Mouse (Mus musculus): Measurements from ENCODE around the gene Dcaf5.
A peak's percentile ranks its signal among the peaks of the same experiment; 100 is the strongest.

Gene Dcaf5

GRCm38 (mm10) chr12:80404139-80404538 is 32.3 kb downstream of the Dcaf5 start:
- no peak for DNase-seq

- DNase-seq: no peak
Measured at GRCm38 (mm10) chr12:80399147-80399546, 37.3 kb downstream of the Dcaf5 start.

- DNase-seq: peak; percentile 25
Measured at GRCm38 (mm10) chr12:80396397-80396796, 40.0 kb downstream of the Dcaf5 start.

- no peak for DNase-seq
Measured at GRCm38 (mm10) chr12:80395270-80395669, 41.1 kb downstream of the Dcaf5 start.

GRCm38 (mm10) chr12:80394045-80394444 is 42.4 kb downstream of the Dcaf5 start:
- DNase-seq: no peak

GRCm38 (mm10) chr12:80389448-80389847 is 47.0 kb downstream of the Dcaf5 start:
- peak; percentile 37 for DNase-seq

GRCm38 (mm10) chr12:80387326-80387725 is 49.1 kb downstream of the Dcaf5 start:
- no peak for DNase-seq

- DNase-seq: no peak
Measured at GRCm38 (mm10) chr12:80385361-80385760, 51.0 kb downstream of the Dcaf5 start.

GRCm38 (mm10) chr12:80383478-80383877 is 52.9 kb downstream of the Dcaf5 start:
- no peak for DNase-seq

- DNase-seq: no peak
Measured at GRCm38 (mm10) chr12:80382794-80383193, 53.6 kb downstream of the Dcaf5 start.

GRCm38 (mm10) chr12:80379831-80380457 is 56.5 kb downstream of the Dcaf5 start:
- DNase-seq: no peak

- no peak for DNase-seq
Measured at GRCm38 (mm10) chr12:80379393-80379792, 57.0 kb downstream of the Dcaf5 start.

GRCm38 (mm10) chr12:80377604-80378003 is 58.8 kb downstream of the Dcaf5 start:
- peak; percentile 71 for DNase-seq

- DNase-seq: no peak
Measured at GRCm38 (mm10) chr12:80375721-80376120, 60.7 kb downstream of the Dcaf5 start.

GRCm38 (mm10) chr12:80374736-80375135 is 61.7 kb downstream of the Dcaf5 start:
- no peak for DNase-seq

GRCm38 (mm10) chr12:80372946-80373345 is 63.5 kb downstream of the Dcaf5 start:
- DNase-seq: no peak

- DNase-seq: no peak
Measured at GRCm38 (mm10) chr12:80367227-80367626, 69.2 kb downstream of the Dcaf5 start.

GRCm38 (mm10) chr12:80366004-80366480 is 70.4 kb downstream of the Dcaf5 start:
- peak; percentile 67 for DNase-seq

- no peak for DNase-seq
Measured at GRCm38 (mm10) chr12:80365345-80365744, 71.1 kb downstream of the Dcaf5 start.

GRCm38 (mm10) chr12:80361655-80362054 is 74.7 kb downstream of the Dcaf5 start:
- no peak for DNase-seq

- DNase-seq: peak; percentile 15
Measured at GRCm38 (mm10) chr12:80360321-80360720, 76.1 kb downstream of the Dcaf5 start.

- DNase-seq: no peak
Measured at GRCm38 (mm10) chr12:80344777-80345231, 91.6 kb downstream of the Dcaf5 start.

- DNase-seq: no peak
Measured at GRCm38 (mm10) chr12:80340936-80341335, 95.5 kb downstream of the Dcaf5 start.

- DNase-seq: no peak
Measured at GRCm38 (mm10) chr12:80334162-80334561, 102.2 kb downstream of the Dcaf5 start.

GRCm38 (mm10) chr12:80331634-80332033 is 104.8 kb downstream of the Dcaf5 start:
- DNase-seq: peak; percentile 3

All from retina, postnatal 1 day (tissue).